Mouse (Mus musculus): ENCODE measurements around the gene Kcnc3.

Kcnc3 gene

GRCm38 (mm10) chr7:44564486-44564885 lies 26.0 kb upstream of the Kcnc3 start:
- in situ Hi-C loops (cut with MboI; ENCODE audit: unreplicated experiment in 2 of 2), result loop anchor here (5.0 to 10.0 kb wide), 3 partner anchors 78 to 300 kb away; partner anchors contain the start of gene Gm15517 (in 1 of the 2)

GRCm38 (mm10) chr7:44565414-44565813 lies 25.1 kb upstream of the Kcnc3 start:
- in situ Hi-C loops (cut with MboI; ENCODE audit: unreplicated experiment in 2 of 2), result loop anchor here (10.0 kb wide), 2 partner anchors 79 to 301 kb away; partner anchors contain the start of gene Gm15517 (in 1 of the 2)

GRCm38 (mm10) chr7:44568803-44569202 lies 21.7 kb upstream of the Kcnc3 start:
- in situ Hi-C loops (cut with MboI; ENCODE audit: unreplicated experiment in 2 of 2), result loop anchor here (10.0 kb wide), 2 partner anchors 76 to 304 kb away; partner anchors contain the start of gene Gm15517 (in 1 of the 2)

GRCm38 (mm10) chr7:44570989-44571388 lies 19.5 kb upstream of the Kcnc3 start:
- in situ Hi-C loops (cut with MboI; ENCODE audit: unreplicated experiment in 2 of 2), result no loop called here

GRCm38 (mm10) chr7:44571811-44572210 lies 18.7 kb upstream of the Kcnc3 start:
- in situ Hi-C loops (cut with MboI; ENCODE audit: unreplicated experiment in 2 of 2), result no loop called here

- in situ Hi-C loops (cut with MboI; ENCODE audit: unreplicated experiment in 2 of 2), result no loop called here
These were observed 18.2 kb upstream of the Kcnc3 start, which contains the start of gene Napsa for GRCm38 (mm10) chr7:44572213-44572701. Gene Napsa, plus strand, starts transcription at chr7:44572380.

GRCm38 (mm10) chr7:44572956-44573484 lies 17.4 kb upstream of the Kcnc3 start:
- in situ Hi-C loops (cut with MboI; ENCODE audit: unreplicated experiment in 2 of 2), result no loop called here

- in situ Hi-C loops (cut with MboI; ENCODE audit: unreplicated experiment in 2 of 2), result no loop called here
These were observed 14.1 kb upstream of the Kcnc3 start for GRCm38 (mm10) chr7:44576333-44576844.

- in situ Hi-C loops (cut with MboI; ENCODE audit: unreplicated experiment in 2 of 2), result no loop called here
These were observed 8.8 kb upstream of the Kcnc3 start for GRCm38 (mm10) chr7:44581637-44582036.

- in situ Hi-C loops (cut with MboI; ENCODE audit: unreplicated experiment in 2 of 2), result no loop called here
These were observed 7.8 kb upstream of the Kcnc3 start for GRCm38 (mm10) chr7:44582709-44583108.

- in situ Hi-C loops (cut with MboI; ENCODE audit: unreplicated experiment in 2 of 2), result no loop called here
These were observed 7.3 kb upstream of the Kcnc3 start for GRCm38 (mm10) chr7:44583146-44583545.

GRCm38 (mm10) chr7:44584265-44584804 lies 6.1 kb upstream of the Kcnc3 start:
- in situ Hi-C loops (cut with MboI; ENCODE audit: unreplicated experiment in 2 of 2), result no loop called here

- in situ Hi-C loops (cut with MboI; ENCODE audit: unreplicated experiment in 2 of 2), result no loop called here
These were observed 5.5 kb upstream of the Kcnc3 start for GRCm38 (mm10) chr7:44584921-44585320.

GRCm38 (mm10) chr7:44585606-44586005 lies 4.9 kb upstream of the Kcnc3 start:
- in situ Hi-C loops (cut with MboI; ENCODE audit: unreplicated experiment in 2 of 2), result no loop called here

GRCm38 (mm10) chr7:44586518-44586917 lies 3.9 kb upstream of the Kcnc3 start:
- in situ Hi-C loops (cut with MboI; ENCODE audit: unreplicated experiment in 2 of 2), result no loop called here

- in situ Hi-C loops (cut with MboI; ENCODE audit: unreplicated experiment in 2 of 2), result no loop called here
These were observed 3.5 kb upstream of the Kcnc3 start for GRCm38 (mm10) chr7:44586930-44587329.

GRCm38 (mm10) chr7:44587676-44588075 lies 2.8 kb upstream of the Kcnc3 start:
- in situ Hi-C loops (cut with MboI; ENCODE audit: unreplicated experiment in 2 of 2), result no loop called here

GRCm38 (mm10) chr7:44588338-44588737 lies 2.1 kb upstream of the Kcnc3 start:
- in situ Hi-C loops (cut with MboI; ENCODE audit: unreplicated experiment in 2 of 2), result no loop called here

GRCm38 (mm10) chr7:44589149-44589548 lies 1.3 kb upstream of the Kcnc3 start:
- in situ Hi-C loops (cut with MboI; ENCODE audit: unreplicated experiment in 2 of 2), result no loop called here

GRCm38 (mm10) chr7:44589946-44590345 lies 518 bp upstream of the Kcnc3 start:
- in situ Hi-C loops (cut with MboI; ENCODE audit: unreplicated experiment in 2 of 2), result no loop called here

GRCm38 (mm10) chr7:44591348-44592116 lies 1.1 kb downstream of the Kcnc3 start:
- in situ Hi-C loops (cut with MboI; ENCODE audit: unreplicated experiment in 2 of 2), result no loop called here
